Comparison of ENCODE assay signal across 9 mouse cellular contexts in genomic region chr11:101784072-101784471, GRCm38 (mm10). TPM values are rescaled to one million over a fixed set of nuclear protein-coding genes. Genes with fewer than 3 reads are reported as not detected.
DNase-seq lines count a peak whose midpoint lies in the region; ATAC-seq and TF ChIP-seq lines count a peak whose summit lies in the region.
"Had no signal": no experiment of that assay in that cellular context is flagged by ENCODE, and none has a peak within 500 bp of the region (broad histone marks: within the 10 kb centered on the region; RNA-seq: fewer than 3 reads in every experiment).

No protein-coding gene starts in this region.

- no peaks in the 10 kb centered on the region for H3K9me3 ChIP-seq in heart, postnatal 0 days (replicated peaks; ENCODE audit: control insufficient read depth, low read length)
- H3K9me3 ChIP-seq in hindbrain, postnatal 0 days (ENCODE audit: low read length): no peaks in the 10 kb centered on the region

- H3K27ac ChIP-seq in heart, postnatal 0 days (ENCODE audit: low read depth): no peak overlapping the region
- peak overlapping the region; percentile 12; the same call in 1 of the 2 replicates for H3K27ac ChIP-seq in cortical plate, adult 2 months (ENCODE audit: insufficient read depth, low read length)
- peak overlapping the region; percentile 80 for H3K27ac ChIP-seq in hindbrain, postnatal 0 days

- H3K36me3 ChIP-seq in heart, postnatal 0 days (replicated peaks; ENCODE audit: control insufficient read depth, insufficient read depth, low read length): no peaks in the 10 kb centered on the region
- no peaks in the 10 kb centered on the region for H3K36me3 ChIP-seq in hindbrain, postnatal 0 days (ENCODE audit: insufficient read depth, low read length)

- H3K4me2 ChIP-seq in heart, postnatal 0 days (ENCODE audit: low read depth, low read length): peak overlapping the region; percentile 93
- H3K4me2 ChIP-seq in hindbrain, postnatal 0 days (ENCODE audit: low read depth, low read length): peak overlapping the region; percentile 99

- peaks cover 55% of the 10 kb centered on the region for H3K27me3 ChIP-seq in heart, postnatal 0 days (ENCODE audit: control insufficient read depth, insufficient read depth, low read length)
- peaks cover 19% of the 10 kb centered on the region; the same call in 1 of the 2 replicates for H3K27me3 ChIP-seq in hindbrain, postnatal 0 days (ENCODE audit: insufficient read depth, low read length)

- no peak for DNase-seq in heart, postnatal 0 days (ENCODE audit: low spot score)
- no peak for DNase-seq in heart, adult 9 months (ENCODE audit: low spot score in 2 of 2)
- peak; percentile 19 for DNase-seq in hindbrain, postnatal 0 days (ENCODE audit: low spot score)
- DNase-seq in neural tube, embryonic 10.5 days (ENCODE audit: extremely low spot score, low spot score): peak; percentile 46
- DNase-seq in retina, embryonic 14.5 days (ENCODE audit: low spot score): no peak
- DNase-seq in urinary bladder, postnatal 36 days (ENCODE audit: low spot score in 2 of 2): no peak
- DNase-seq: gastrocnemius, postnatal 10 days had no signal

- TF ChIP-seq EP300 in heart, postnatal 0 days (IDR thresholded peaks at IDR 0.05; ENCODE audit: low read depth): no peak

- H3K9ac ChIP-seq in heart, postnatal 0 days (replicated peaks; ENCODE audit: low read depth, low read length): 0 out of 2 replicates have a peak overlapping the region, but pooled peaks have one; percentile 19
- H3K9ac ChIP-seq in hindbrain, postnatal 0 days (replicated peaks; ENCODE audit: low read length): peak overlapping the region; percentile 62

- peak overlapping the region; percentile 58 for H3K4me3 ChIP-seq in heart, postnatal 0 days (ENCODE audit: low read depth, low read length)
- H3K4me3 ChIP-seq in cortical plate, adult 2 months (ENCODE audit: insufficient read depth, low read length): peak overlapping the region; percentile 47
- peak overlapping the region; percentile 60 for H3K4me3 ChIP-seq in hindbrain, postnatal 0 days (ENCODE audit: low read length)

- peaks cover 10% of the 10 kb centered on the region for H3K4me1 ChIP-seq in heart, postnatal 0 days (ENCODE audit: control insufficient read depth, insufficient read depth)
- H3K4me1 ChIP-seq in cortical plate, adult 2 months (ENCODE audit: control insufficient read depth, insufficient read depth, low read length): no peaks in the 10 kb centered on the region
- 0 out of 2 replicates have a peak, but pooled peaks cover 7% of the 10 kb centered on the region for H3K4me1 ChIP-seq in hindbrain, postnatal 0 days (ENCODE audit: insufficient read depth, low read length)

- no peak for TF ChIP-seq POLR2A in cortical plate, adult 2 months (IDR thresholded peaks at IDR 0.05; ENCODE audit: extremely low read depth, insufficient read depth, low read length)

- ATAC-seq in heart, postnatal 0 days (ENCODE audit: insufficient read depth, low read depth): no peak
- no peak for ATAC-seq in hindbrain, postnatal 0 days
- no peak for ATAC-seq in cerebellum, adult (ENCODE audit: insufficient number of reproducible peaks, low FRiP score, low TSS enrichment)

- 6% methylated on average over 13 of the region's 19 CpGs for WGBS in heart, postnatal 0 days
- WGBS in hindbrain, postnatal 0 days: under 1% methylated on average over 15 of the region's 19 CpGs

- TF ChIP-seq CTCF in heart, postnatal 0 days (IDR thresholded peaks at IDR 0.05; ENCODE audit: low read depth): no peak
- TF ChIP-seq CTCF in cortical plate, adult 2 months (IDR thresholded peaks at IDR 0.05; ENCODE audit: extremely low read depth, insufficient read depth, low read length): no peak
- no peak for TF ChIP-seq CTCF in hindbrain, postnatal 0 days (IDR thresholded peaks at IDR 0.05; ENCODE audit: low read depth)

RNA-seq across cellular contexts. Expression of gene Etv4, which starts 1.1 kb away (rescaled TPM):
- 5.2 and 7.5 TPM in 2 replicates for total RNA-seq in heart, postnatal 0 days (2014; rRNA removed; ENCODE audit: low replicate concordance)
- 2.2 and 2.4 TPM in 2 replicates for polyA plus RNA-seq in heart, postnatal 0 days (2015; fragmentation: Nextera tagmentation; extraction: Ambion mirVana)
- 19.7 and 20.6 TPM in 2 replicates for polyA plus RNA-seq in cortical plate, adult 2 months (2012; rRNA removed)
- 47.7 and 56.9 TPM in 2 replicates for total RNA-seq in hindbrain, postnatal 0 days (2014; rRNA removed)
- polyA plus RNA-seq in hindbrain, postnatal 0 days (2015; fragmentation: Nextera tagmentation; extraction: Ambion mirVana): 22.5 and 30.2 TPM in 2 replicates

RNA-seq across cellular contexts. Expression of gene Dhx8, which starts 51.4 kb away (rescaled TPM):
- 12.4 and 13.5 TPM in 2 replicates for total RNA-seq in heart, postnatal 0 days (2014; rRNA removed; ENCODE audit: low replicate concordance)
- 12.6 and 13.1 TPM in 2 replicates for polyA plus RNA-seq in heart, postnatal 0 days (2015; fragmentation: Nextera tagmentation; extraction: Ambion mirVana)
- polyA plus RNA-seq in cortical plate, adult 2 months (2012; rRNA removed): 23.0 TPM in 2 replicates
- total RNA-seq in hindbrain, postnatal 0 days (2014; rRNA removed): 19.0 and 24.1 TPM in 2 replicates
- 25.6 and 30.6 TPM in 2 replicates for polyA plus RNA-seq in hindbrain, postnatal 0 days (2015; fragmentation: Nextera tagmentation; extraction: Ambion mirVana)

Comparison
In these comparisons a context has a peak if more than half of its experiments do, and no peak if none do; other contexts are left out.
1. DNase-seq: peak in hindbrain, postnatal 0 days (single experiment) and neural tube, embryonic 10.5 days (single experiment); none in heart, postnatal 0 days (single experiment), heart, adult 9 months (0 of 2), retina, embryonic 14.5 days (single experiment) and urinary bladder, postnatal 36 days (0 of 2).
2. Peak in every context shown above with its lines, with median percentiles within 50 percentile points of each other: H3K4me3 ChIP-seq.